Mouse (Mus musculus) heart, adult 2 months (tissue): Measurements from ENCODE around the gene Sec14l1. TPM values are rescaled to one million over a fixed set of nuclear protein-coding genes. Genes with fewer than 3 reads are reported as not detected.

ENCODE experiments used
- DNase-seq, 2 experiments: peaks; one replicate each; pipeline ENCODE4 v3.0.0; 2021
- H3K27ac ChIP-seq: fragments of 200-600 bp; 2 replicates; pipeline ENCODE4 v1.8.1; 2022
- H3K27me3 ChIP-seq: fragments of 200-500 bp; 2 replicates; pipeline ENCODE4 v1.6.1; 2012; ENCODE audit warnings: mild to moderate bottlenecking, low read length, inconsistent platforms, mixed read lengths; ENCODE audit not compliant: control insufficient read depth, insufficient read depth
- H3K36me3 ChIP-seq: fragments of 200-500 bp; 2 replicates; pipeline ENCODE4 v1.6.1; 2012; ENCODE audit warnings: low read length, inconsistent platforms; ENCODE audit not compliant: control insufficient read depth, insufficient read depth
- H3K4me1 ChIP-seq: fragments of 200-500 bp; 2 replicates; pipeline ENCODE4 v1.6.1; 2011; ENCODE audit warnings: low read length; ENCODE audit not compliant: control insufficient read depth, insufficient read depth
- H3K4me3 ChIP-seq: fragments of 200-600 bp; 2 replicates; pipeline ENCODE4 v1.8.1; 2022
- H3K79me2 ChIP-seq: fragments of 200-500 bp; replicated peaks from 2 replicates; pipeline ENCODE4 v1.6.1; 2012; ENCODE audit warnings: mild to moderate bottlenecking, inconsistent platforms, low read length, moderate library complexity, mixed read lengths; ENCODE audit not compliant: control insufficient read depth, insufficient read depth
- H3K9ac ChIP-seq: fragments of 200-500 bp; 2 replicates; pipeline ENCODE4 v1.6.1; 2012; ENCODE audit warnings: low read depth, mild to moderate bottlenecking, control low read depth, inconsistent platforms, low read length, mixed read lengths
- CTCF ChIP-seq: fragments of 200-600 bp; IDR thresholded peaks from 2 replicates; pipeline ENCODE4 v1.8.1; 2022; ENCODE audit warnings: antibody characterized with exemption, mild to moderate bottlenecking, moderate library complexity
- EP300 ChIP-seq: fragments of 200-500 bp; IDR thresholded peaks from 2 replicates; pipeline ENCODE4 v1.6.1; 2011; ENCODE audit warnings: low read depth, low read length, control low read depth; ENCODE audit not compliant: insufficient read depth
- POLR2A ChIP-seq: fragments of 200-500 bp; IDR thresholded peaks from 2 replicates; pipeline ENCODE4 v1.6.1; 2011; ENCODE audit warnings: mild to moderate bottlenecking, low read depth, low read length, control low read depth; ENCODE audit not compliant: insufficient read depth
- WGBS: fragments of 180-500 bp; shearing (Covaris S2); methylation state at CpG from one replicate; pipeline ENCODE4 v1.1.7; 2018; 5-methylcytosine and 5-hydroxymethylcytosine counted together
- intact Hi-C: fragments of 180-260 bp; cut with DNase I; formaldehyde crosslinking; loops from one replicate; pipeline ENCODE4 v1.15.1; 2025
- polyA plus RNA-seq: library from polyadenylated mRNA; depleted of rRNA; stranded (reverse); fragments of >200 nt; gene quantifications from 2 replicates; pipeline ENCODE4 v1.2.3, GENCODE M21; 2012
- total RNA-seq, 2 experiments: library from RNA; stranded (reverse); gene quantifications; 2 replicates each; pipeline ENCODE4 v1.2.3; 2021

The Sec14l1 gene
- total and polyA plus RNA-seq, 3 experiments = 65.4 to 89.5 (median 71.5) TPM

DNA sequence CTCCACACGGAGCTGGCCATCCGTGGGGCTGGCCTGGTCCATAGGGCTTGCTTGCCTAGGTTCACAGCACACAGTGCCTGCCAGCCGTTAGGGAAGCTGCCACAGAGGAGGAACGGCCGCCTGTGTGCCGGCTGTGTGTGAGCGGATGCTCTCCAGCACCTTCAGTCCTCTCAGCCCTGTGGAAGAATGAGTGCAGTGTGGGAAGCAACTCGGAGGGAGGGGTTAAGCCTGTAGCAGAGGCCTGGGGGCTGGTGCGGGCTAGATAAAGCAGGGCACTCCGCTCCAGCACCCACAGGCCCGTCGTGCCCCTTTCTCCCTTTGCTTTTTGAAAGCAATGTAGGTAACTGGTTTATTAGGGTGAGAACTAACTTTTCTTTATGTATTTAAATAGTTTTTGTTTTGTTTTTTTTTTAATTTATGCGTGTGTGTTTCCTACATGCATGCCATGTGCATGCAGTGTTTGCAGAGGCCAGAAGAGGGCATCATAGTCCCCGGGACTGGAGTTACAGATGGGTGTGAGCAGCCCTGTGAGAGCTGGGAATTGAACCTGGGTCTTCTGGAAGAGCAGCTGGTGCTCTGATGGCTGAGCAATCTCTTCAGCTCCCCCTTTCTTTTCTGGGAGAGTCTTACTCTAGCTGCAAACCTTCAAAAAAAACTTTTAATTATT, 30.6 kb downstream of the Sec14l1 start:
- no peak overlapping the region for H3K27ac ChIP-seq
- no peaks in the 10 kb centered on the region for H3K36me3 ChIP-seq
- H3K4me1 ChIP-seq = peaks cover 8% of the 10 kb centered on the region
- H3K27me3 ChIP-seq = no peaks in the 10 kb centered on the region
- 91% methylated on average over 14 of the region's 14 CpGs for WGBS
- TF ChIP-seq CTCF = peak; percentile 69
- no peak for TF ChIP-seq POLR2A
- H3K79me2 ChIP-seq = peaks cover 7% of the 10 kb centered on the region
- no peak for DNase-seq
- intact Hi-C loops = loop anchor here (2.0 kb wide), 1 partner anchor 15 kb away; no protein-coding TSS in a partner anchor
- H3K4me3 ChIP-seq = no peak overlapping the region
- H3K9ac ChIP-seq = no peak overlapping the region

- DNase-seq = peak in 1 of 2 experiments; percentile 37
- WGBS = 69% methylated on average over 6 of the region's 6 CpGs
- no peak overlapping the region for H3K9ac ChIP-seq
- no peak overlapping the region for H3K4me3 ChIP-seq
- intact Hi-C loops = no loop called here
- H3K4me1 ChIP-seq = peaks cover 6% of the 10 kb centered on the region
- TF ChIP-seq EP300 (no peak), CTCF (no peak), POLR2A (no peak)
- H3K27me3 ChIP-seq = no peaks in the 10 kb centered on the region
- peaks cover 5% of the 10 kb centered on the region; the same call in 1 of the 2 replicates for H3K79me2 ChIP-seq
- no peak overlapping the region for H3K27ac ChIP-seq
- no peaks in the 10 kb centered on the region for H3K36me3 ChIP-seq
Measured at GRCm38 (mm10) chr11:117146118-117146506, 31.1 kb downstream of the Sec14l1 start.

- intact Hi-C loops = no loop called here
- no peak overlapping the region for H3K4me3 ChIP-seq
- no peaks in the 10 kb centered on the region for H3K36me3 ChIP-seq
- no peak for TF ChIP-seq POLR2A
- TF ChIP-seq CTCF = no peak
- no peak for TF ChIP-seq EP300
- WGBS = 80% methylated on average over 24 of the region's 24 CpGs
- H3K27me3 ChIP-seq = no peaks in the 10 kb centered on the region
- H3K79me2 ChIP-seq = peaks cover 5% of the 10 kb centered on the region; the same call in 1 of the 2 replicates
- H3K9ac ChIP-seq = no peak overlapping the region
- no peak for DNase-seq
- no peak overlapping the region for H3K27ac ChIP-seq
- H3K4me1 ChIP-seq = peaks cover 6% of the 10 kb centered on the region
Measured at GRCm38 (mm10) chr11:117146776-117147536, 32.0 kb downstream of the Sec14l1 start.

DNA sequence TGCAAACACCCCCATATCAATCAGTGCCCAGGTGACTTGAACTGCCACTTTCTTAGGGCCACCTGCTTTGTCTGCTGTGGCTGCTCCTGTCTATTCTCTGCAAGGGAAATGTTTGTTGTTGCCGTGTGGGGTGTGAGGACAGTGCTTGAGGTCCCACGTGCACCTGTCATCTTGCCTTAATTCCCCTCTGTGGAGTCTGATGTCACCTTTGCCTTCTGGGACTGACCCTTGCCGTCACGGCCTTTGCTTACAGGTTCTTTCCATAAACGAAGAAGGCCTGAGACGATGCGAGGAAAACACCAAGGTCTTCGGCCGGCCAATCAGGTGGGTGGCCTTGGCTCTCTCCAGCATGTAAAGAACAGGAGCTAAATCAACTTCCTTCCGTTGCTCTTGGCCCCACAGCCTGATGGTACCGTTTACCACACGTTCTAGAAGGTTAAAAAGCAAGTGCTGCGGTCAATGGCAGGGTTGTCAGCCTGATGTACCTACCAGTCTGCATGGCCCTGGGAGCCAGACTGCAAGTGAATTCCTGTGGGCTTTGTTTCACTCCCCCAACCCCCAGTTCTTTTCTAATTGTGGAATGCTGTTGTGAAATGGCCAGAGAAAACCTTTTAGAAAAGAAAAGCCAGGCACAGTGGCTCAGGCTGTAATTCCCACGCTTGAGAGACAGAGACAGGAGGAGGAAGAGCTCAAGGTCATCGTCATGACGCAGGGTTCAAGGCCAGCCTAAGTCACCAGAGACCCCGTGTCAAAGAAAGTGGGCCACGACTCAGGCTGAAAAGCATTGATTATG, 34.1 kb downstream of the Sec14l1 start:
- Histone ChIP-seq H3K27ac (no peak overlapping the region), H3K9ac (no peak overlapping the region), H3K27me3 (no peaks in the 10 kb centered on the region), H3K36me3 (no peaks in the 10 kb centered on the region), H3K4me1 (peaks cover 1% of the 10 kb centered on the region), H3K4me3 (no peak overlapping the region), H3K79me2 (peaks cover 5% of the 10 kb centered on the region; the same call in 1 of the 2 replicates)
- TF ChIP-seq EP300 = no peak
- DNase-seq = no peak
- WGBS = 75% methylated on average over 18 of the region's 18 CpGs
- intact Hi-C loops = no loop called here

DNA sequence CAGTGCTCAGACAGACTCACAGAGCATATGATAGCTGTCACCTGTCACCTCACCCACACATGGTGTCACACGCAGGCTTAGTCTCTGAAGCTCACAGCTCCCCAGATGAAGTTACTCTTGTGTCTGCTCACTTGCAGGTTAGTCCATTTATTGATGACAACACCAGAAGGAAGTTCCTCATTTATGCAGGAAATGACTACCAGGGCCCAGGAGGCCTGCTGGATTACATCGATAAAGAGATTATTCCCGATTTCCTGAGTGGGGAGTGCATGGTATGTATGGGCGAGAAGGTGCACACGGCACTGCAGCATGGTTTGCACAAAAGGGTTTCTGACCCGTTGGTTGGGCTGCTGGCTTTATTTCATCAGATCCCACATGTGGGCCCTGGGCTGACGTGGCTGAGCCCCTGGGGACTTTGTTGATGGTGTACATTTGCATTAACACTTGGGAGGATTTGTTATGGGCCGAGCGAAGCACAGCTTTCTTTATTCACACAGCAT, 35.5 kb downstream of the Sec14l1 start:
- Histone ChIP-seq H3K36me3 (no peaks in the 10 kb centered on the region), H3K4me3 (no peak overlapping the region), H3K79me2 (peaks cover 2% of the 10 kb centered on the region; the same call in 1 of the 2 replicates), H3K27ac (no peak overlapping the region), H3K27me3 (no peaks in the 10 kb centered on the region), H3K9ac (no peak overlapping the region), H3K4me1 (peaks cover 1% of the 10 kb centered on the region)
- intact Hi-C loops = no loop called here
- TF ChIP-seq CTCF (no peak), EP300 (no peak), POLR2A (no peak)
- DNase-seq = no peak
- WGBS = 36% methylated on average over 9 of the region's 9 CpGs
